Mouse (Mus musculus) G1E (cell line): ENCODE results near the gene Rimklb. TPM values are rescaled to one million over a fixed set of nuclear protein-coding genes. Genes with fewer than 3 reads are reported as not detected.

Experiments
- ATAC-seq: 2 replicates; pipeline ENCODE4 v1.8.0; 2016; ENCODE audit warnings: mild to moderate bottlenecking; ENCODE audit not compliant: insufficient number of reproducible peaks, poor library complexity, low FRiP score, severe bottlenecking; ENCODE audit errors: extremely low read depth
- DNase-seq: peaks from one replicate; pipeline ENCODE4 v3.0.0; 2012; ENCODE audit warnings: low spot score
- H3K27me3 ChIP-seq: 2 replicates; pipeline ENCODE4 v1.6.1; 2012; ENCODE audit warnings: mild to moderate bottlenecking, low read length, inconsistent platforms; ENCODE audit not compliant: insufficient read depth
- H3K36me3 ChIP-seq: replicated peaks from 2 replicates; pipeline ENCODE3; 2012; ENCODE audit warnings: mild to moderate bottlenecking, inconsistent platforms
- H3K4me1 ChIP-seq: 2 replicates; pipeline ENCODE4 v1.6.1; 2012; ENCODE audit warnings: low read depth, low read length, inconsistent platforms, mixed read lengths; ENCODE audit not compliant: insufficient read depth
- H3K4me3 ChIP-seq: 2 replicates; pipeline ENCODE4 v1.5.1; 2012; ENCODE audit warnings: low read depth, mild to moderate bottlenecking, inconsistent platforms, low read length, moderate library complexity, mixed read lengths
- H3K9me3 ChIP-seq: replicated peaks from 2 replicates; pipeline ENCODE4 v1.6.1; 2012; ENCODE audit warnings: inconsistent platforms
- CTCF ChIP-seq: IDR thresholded peaks from 2 replicates; pipeline ENCODE4 v1.5.1; 2012; ENCODE audit warnings: low read depth, low read length, inconsistent platforms, mixed read lengths
- GATA1 ChIP-seq: IDR thresholded peaks from 2 replicates; pipeline ENCODE4 v1.6.1; 2012; ENCODE audit warnings: borderline replicate concordance, low read length, inconsistent platforms, mixed read lengths
- GATA2 ChIP-seq: IDR thresholded peaks from 2 replicates; pipeline ENCODE4 v1.6.1; 2012; ENCODE audit warnings: low read depth, low read length, inconsistent platforms, borderline replicate concordance
- POLR2AphosphoS5 ChIP-seq: IDR thresholded peaks from 2 replicates; pipeline ENCODE4 v1.6.1; 2012; ENCODE audit warnings: low read depth, low read length, inconsistent platforms; ENCODE audit not compliant: insufficient replicate concordance
- TAL1 ChIP-seq: conservative IDR thresholded peaks from 2 replicates; pipeline ENCODE4 v1.6.1; 2012; ENCODE audit warnings: low read depth, low read length, inconsistent platforms, mixed read lengths
- polyA plus RNA-seq: library from polyadenylated mRNA; stranded (reverse); fragments of >175 nt; gene quantifications from 2 replicates; pipeline ENCODE4 v1.2.3, GENCODE M21; 2012
- total RNA-seq, 2 experiments: library from RNA; stranded (forward) in 1 of 2; stranded (reverse) in 1 of 2; fragments of 200-1000 nt in 1 of 2; fragments of >200 nt in 1 of 2; fragmentation: Nextera tagmentation in 1 of 2; gene quantifications; 2 replicates each; pipeline ENCODE4 v1.2.3; 2014 to 2017

The Rimklb gene
- total and polyA plus RNA-seq, 3 experiments = 0.01 to 0.05 TPM; not detected in 1

GRCm38 (mm10) chr6:122447848-122448247, 50.7 kb downstream of the Rimklb start:
- Histone ChIP-seq H3K27me3 (peaks cover 9% of the 10 kb centered on the region; the same call in 1 of the 2 replicates), H3K9me3 (no peaks in the 10 kb centered on the region), H3K36me3 (no peaks in the 10 kb centered on the region), H3K4me1 (no peaks in the 10 kb centered on the region), H3K4me3 (no peak overlapping the region)
- DNase-seq = no peak
- ATAC-seq = no peak
- no peak for TF ChIP-seq POLR2AphosphoS5
- no peak for TF ChIP-seq GATA1
- TF ChIP-seq TAL1 = no peak
- TF ChIP-seq GATA2 = no peak
- TF ChIP-seq CTCF = no peak

GRCm38 (mm10) chr6:122445215-122445614, 53.3 kb downstream of the Rimklb start:
- no peak for ATAC-seq
- Histone ChIP-seq H3K27me3 (peaks cover 4% of the 10 kb centered on the region; the same call in 1 of the 2 replicates), H3K36me3 (no peaks in the 10 kb centered on the region)

GRCm38 (mm10) chr6:122440632-122441226, 57.8 kb downstream of the Rimklb start:
- TF ChIP-seq GATA2 (no peak), CTCF (no peak), GATA1 (no peak), POLR2AphosphoS5 (no peak), TAL1 (no peak)
- H3K4me3 ChIP-seq = no peak overlapping the region
- no peaks in the 10 kb centered on the region for H3K9me3 ChIP-seq
- ATAC-seq (no peak), DNase-seq (no peak)
- no peaks in the 10 kb centered on the region for H3K36me3 ChIP-seq
- H3K27me3 ChIP-seq = peaks cover 2% of the 10 kb centered on the region; the same call in 1 of the 2 replicates
- peaks cover 3% of the 10 kb centered on the region; the same call in 1 of the 2 replicates for H3K4me1 ChIP-seq

More at GRCm38 (mm10) chr6:122445215-122445614, 53.3 kb downstream of the Rimklb start:
- TF ChIP-seq CTCF (no peak), GATA2 (no peak)
- H3K9me3 ChIP-seq = no peaks in the 10 kb centered on the region
- no peak for DNase-seq
- H3K4me3 ChIP-seq = no peak overlapping the region
- no peaks in the 10 kb centered on the region for H3K4me1 ChIP-seq

- Histone ChIP-seq H3K4me1 (peaks cover 6% of the 10 kb centered on the region; the same call in 1 of the 2 replicates), H3K27me3 (no peaks in the 10 kb centered on the region), H3K4me3 (no peak overlapping the region), H3K36me3 (no peaks in the 10 kb centered on the region), H3K9me3 (no peaks in the 10 kb centered on the region)
- TF ChIP-seq TAL1 (no peak), GATA2 (no peak), GATA1 (no peak), POLR2AphosphoS5 (no peak), CTCF (no peak)
- DNase-seq (no peak), ATAC-seq (no peak; the same call in 1 of the 2 replicates)
Observed at GRCm38 (mm10) chr6:122439249-122439648, 59.3 kb downstream of the Rimklb start.

GRCm38 (mm10) chr6:122435270-122435669, 63.3 kb downstream of the Rimklb start:
- DNase-seq (no peak), ATAC-seq (no peak)
- Histone ChIP-seq H3K4me1 (peaks cover 9% of the 10 kb centered on the region; the same call in 1 of the 2 replicates), H3K27me3 (no peaks in the 10 kb centered on the region), H3K4me3 (no peak overlapping the region), H3K36me3 (no peaks in the 10 kb centered on the region), H3K9me3 (no peaks in the 10 kb centered on the region)
- TF ChIP-seq POLR2AphosphoS5 (no peak), CTCF (no peak), TAL1 (no peak), GATA1 (no peak), GATA2 (no peak)

- H3K9me3 ChIP-seq = no peaks in the 10 kb centered on the region
- no peaks in the 10 kb centered on the region for H3K36me3 ChIP-seq
- DNase-seq (no peak), ATAC-seq (no peak)
- no peak overlapping the region for H3K4me3 ChIP-seq
- no peaks in the 10 kb centered on the region for H3K4me1 ChIP-seq
- H3K27me3 ChIP-seq = no peaks in the 10 kb centered on the region
- TF ChIP-seq GATA2 (no peak), POLR2AphosphoS5 (no peak), GATA1 (no peak), CTCF (no peak), TAL1 (no peak)
Observed at GRCm38 (mm10) chr6:122427456-122427855, 71.1 kb downstream of the Rimklb start.

- H3K36me3 ChIP-seq = no peaks in the 10 kb centered on the region
- no peak overlapping the region for H3K4me3 ChIP-seq
- peaks cover 13% of the 10 kb centered on the region; the same call in 1 of the 2 replicates for H3K4me1 ChIP-seq
- DNase-seq (no peak), ATAC-seq (no peak)
- 0 out of 2 replicates have a peak, but pooled peaks cover under 1% of the 10 kb centered on the region for H3K27me3 ChIP-seq
- H3K9me3 ChIP-seq = no peaks in the 10 kb centered on the region
- no peak for TF ChIP-seq TAL1
- TF ChIP-seq GATA2 = no peak
Observed at GRCm38 (mm10) chr6:122417015-122417414, 81.5 kb downstream of the Rimklb start.
